Mouse (Mus musculus) skeletal muscle tissue, adult 2 months (tissue): ENCODE measurements around the gene Cggbp1.
A peak's percentile ranks its signal among the peaks of the same experiment; 100 is the strongest.
"Not testable (repeated sequence)": the region's sequence is repeated elsewhere in the genome, so short reads cannot be mapped to it uniquely, and the experiment has no call there.

Source experiments
- DNase-seq: peaks from one replicate; pipeline ENCODE4 v3.0.0-alpha.2; 2012; ENCODE audit warnings: low read depth, low spot score

Gene Cggbp1

DNA sequence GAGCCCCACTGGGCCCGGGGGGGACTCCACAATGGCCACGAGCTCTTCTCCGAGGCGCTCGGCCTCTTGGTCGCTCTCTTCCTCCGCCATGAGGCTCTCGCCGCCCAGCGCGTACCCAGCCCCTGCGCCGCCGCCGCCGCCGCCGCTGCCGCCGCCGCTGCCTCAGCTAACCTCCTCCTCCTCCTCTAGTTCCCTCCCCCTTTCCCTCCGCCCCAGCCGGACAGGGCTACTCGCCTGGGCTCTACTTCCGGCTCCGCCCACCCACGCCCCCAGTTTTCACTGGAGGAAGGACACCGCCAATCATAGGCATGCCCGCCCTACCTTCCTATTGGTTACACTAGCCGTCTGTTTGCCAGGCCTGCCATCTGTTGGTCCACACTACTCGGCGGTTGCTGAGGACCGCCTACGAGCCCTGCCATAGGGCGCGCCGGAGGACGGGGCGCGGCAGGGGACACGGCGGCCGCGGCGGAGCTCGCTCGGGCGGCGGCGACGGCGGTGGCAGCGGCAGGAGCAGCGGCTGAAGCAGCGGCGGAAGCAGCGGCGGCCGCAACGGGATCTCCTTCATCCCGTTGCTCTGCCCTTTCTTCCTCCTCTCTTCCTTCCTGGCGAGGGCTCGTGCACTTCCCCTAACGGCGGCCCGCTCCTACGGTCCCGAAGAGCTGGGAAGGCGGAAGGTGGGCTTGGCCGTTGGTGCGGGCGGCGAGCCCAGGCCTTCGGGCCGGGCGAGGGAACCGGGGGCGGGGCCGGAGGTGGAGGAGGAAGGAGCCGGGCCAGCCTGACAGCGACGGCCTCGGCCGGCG is at the start of gene Cggbp1, which contains the start of gene Zfp654:
Cggbp1 (plus strand) TSS at position 434 of the 800 bp plus-strand sequence.
Zfp654 (minus strand) TSS at position 90 of the 800 bp plus-strand sequence.
- DNase-seq, result peak; percentile 99

DNA sequence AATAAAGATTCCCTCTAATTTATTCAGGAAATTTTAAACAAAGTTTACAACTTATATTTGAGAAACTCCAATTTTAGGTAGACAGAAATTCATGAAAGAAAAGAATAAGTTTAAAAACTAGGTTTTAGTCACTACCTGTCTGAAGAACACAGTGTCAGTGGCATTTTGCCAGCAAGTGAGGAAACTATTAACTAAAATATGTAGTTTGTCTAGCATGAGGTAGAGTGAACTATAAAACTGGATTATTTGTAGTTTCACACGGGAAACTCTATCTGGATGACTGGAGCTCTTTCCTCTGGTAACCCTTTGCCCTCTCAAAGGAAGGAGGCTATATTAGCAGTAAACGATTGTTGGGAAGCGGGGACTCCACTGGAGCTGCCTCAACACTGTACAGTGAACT is 48.8 kb upstream of the Cggbp1 start:
- no peak for DNase-seq

DNA sequence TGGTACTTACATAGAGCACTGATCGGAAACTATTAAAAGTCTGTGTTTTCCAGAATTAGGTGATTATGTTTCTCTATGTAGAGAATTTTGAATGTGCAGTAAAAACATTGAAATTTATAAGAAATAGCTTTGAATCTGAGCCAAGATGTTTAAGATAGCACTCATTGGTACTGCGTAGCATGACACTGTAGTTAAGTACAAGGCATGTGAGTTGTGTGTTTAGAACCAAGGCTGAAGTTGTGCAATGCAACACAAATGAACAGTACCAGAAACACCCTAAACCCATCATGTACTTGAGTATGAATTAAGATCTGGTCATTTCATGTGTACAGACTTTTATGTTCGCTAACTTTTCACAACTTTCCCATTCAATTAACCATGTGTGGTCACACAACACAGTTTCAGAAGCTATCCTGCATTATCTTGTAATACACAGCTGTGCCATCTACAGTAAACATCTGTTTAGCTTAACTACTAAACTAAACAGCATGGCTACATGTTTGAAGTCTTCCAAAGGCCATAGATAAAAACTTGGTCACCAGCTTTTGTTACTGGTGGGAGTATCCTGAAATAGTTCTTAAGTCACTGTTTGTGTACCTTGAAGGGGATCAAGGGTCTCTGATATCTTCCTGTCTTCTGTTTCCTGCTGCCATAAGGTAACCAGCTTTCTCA is 34.6 kb upstream of the Cggbp1 start:
- DNase-seq, result no peak

DNA sequence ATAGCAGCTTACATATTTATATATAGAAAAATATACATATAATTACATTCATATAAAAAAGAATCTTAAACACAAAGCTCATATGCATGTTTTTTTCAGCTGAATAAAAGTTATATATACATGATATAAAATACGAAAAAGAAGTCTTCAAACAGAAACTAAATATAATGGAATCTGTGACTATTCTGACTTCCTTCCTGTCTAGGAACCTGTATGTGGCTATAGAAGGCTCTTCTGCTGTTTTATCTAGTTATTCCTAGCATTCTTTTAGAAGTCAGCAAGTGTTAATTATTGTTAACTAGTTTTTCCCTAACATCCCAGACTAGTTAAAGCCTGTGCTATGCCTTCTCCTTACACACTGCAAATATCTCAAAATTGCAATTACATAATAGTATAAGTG is 27.9 kb upstream of the Cggbp1 start:
- DNase-seq, result no peak

DNA sequence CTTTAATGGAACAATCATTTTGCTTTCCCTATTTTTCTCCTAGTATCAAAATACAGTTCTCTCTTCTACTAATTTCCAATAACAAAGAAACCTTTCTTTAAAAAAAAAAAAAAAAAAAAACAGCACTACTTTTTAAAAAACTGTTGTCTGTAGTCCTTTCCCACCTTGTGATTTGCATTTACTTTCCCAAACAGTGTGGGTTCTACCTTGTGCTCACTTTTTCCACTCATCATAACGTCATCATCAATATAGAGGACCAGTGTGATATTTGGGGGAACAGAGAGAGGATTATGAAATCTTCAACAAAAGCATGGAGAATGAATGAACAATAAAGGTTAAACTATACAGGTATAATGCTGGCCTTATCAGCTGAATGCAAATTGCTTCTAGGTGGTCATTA is 27.3 kb upstream of the Cggbp1 start:
- DNase-seq, result no peak

DNA sequence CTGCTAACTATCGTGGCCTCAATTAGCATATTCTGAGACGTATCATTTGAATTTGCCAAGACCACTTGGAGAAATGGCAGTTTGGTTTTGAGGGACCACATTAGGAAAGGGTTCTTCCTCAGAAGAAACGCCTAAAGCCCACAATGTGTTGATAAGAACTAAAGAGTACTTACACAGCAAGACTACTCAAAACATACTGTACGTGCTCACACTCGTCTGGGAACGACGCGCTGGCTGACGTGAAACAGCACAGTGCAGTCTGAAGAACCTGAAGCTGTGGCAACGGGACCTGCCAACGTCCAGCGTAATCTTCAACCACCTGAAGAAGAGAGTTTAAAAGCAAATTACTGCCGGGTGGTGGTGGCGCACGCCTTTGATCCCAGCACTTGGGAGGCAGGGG is 21.5 kb upstream of the Cggbp1 start:
- DNase-seq, result no peak

DNA sequence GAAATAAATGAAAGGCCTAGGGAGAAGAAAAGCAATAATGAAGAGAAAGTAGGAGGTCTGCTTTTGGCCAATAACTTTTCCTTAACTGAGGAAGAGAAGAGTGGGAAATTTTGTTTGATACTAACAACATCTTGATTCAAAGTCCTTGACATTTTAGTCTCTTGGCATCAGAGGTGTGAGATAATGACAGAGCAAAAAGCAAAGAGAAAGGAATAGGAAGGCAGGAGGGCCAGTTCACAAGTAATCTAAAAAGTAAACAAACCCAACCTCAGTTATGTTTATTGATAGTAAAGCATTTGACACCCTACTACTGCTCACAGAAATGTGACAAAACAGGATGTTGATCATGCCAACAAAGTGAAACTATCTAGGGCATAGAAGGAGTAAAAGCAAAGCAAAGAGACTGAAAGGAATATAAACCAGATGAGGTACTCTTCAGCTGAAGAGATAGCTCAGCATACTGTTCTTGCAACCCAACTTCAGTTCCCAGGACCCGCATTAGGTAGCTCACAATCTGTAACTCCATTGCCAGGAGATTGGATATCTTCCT is 15.7 kb upstream of the Cggbp1 start:
- no peak for DNase-seq

DNA sequence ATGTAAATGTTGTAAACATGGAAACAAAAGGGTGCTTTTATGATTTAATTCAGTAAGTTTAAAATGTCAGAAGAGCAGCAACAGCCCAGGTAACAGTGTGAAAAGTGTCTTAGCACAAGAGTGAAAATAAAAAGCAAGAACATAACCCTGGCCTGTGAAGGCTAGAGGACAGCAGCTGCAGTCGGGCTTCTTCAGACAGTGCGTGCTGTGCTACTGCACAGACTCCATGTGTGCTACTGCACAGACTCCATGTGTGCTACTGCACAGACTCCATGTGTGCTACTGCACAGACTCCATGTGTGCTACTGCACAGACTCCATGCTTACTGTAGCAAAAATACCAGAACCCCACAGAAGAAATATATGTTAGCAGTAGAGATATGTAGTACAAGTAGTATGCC is 15.1 kb upstream of the Cggbp1 start:
- no peak for DNase-seq

DNA sequence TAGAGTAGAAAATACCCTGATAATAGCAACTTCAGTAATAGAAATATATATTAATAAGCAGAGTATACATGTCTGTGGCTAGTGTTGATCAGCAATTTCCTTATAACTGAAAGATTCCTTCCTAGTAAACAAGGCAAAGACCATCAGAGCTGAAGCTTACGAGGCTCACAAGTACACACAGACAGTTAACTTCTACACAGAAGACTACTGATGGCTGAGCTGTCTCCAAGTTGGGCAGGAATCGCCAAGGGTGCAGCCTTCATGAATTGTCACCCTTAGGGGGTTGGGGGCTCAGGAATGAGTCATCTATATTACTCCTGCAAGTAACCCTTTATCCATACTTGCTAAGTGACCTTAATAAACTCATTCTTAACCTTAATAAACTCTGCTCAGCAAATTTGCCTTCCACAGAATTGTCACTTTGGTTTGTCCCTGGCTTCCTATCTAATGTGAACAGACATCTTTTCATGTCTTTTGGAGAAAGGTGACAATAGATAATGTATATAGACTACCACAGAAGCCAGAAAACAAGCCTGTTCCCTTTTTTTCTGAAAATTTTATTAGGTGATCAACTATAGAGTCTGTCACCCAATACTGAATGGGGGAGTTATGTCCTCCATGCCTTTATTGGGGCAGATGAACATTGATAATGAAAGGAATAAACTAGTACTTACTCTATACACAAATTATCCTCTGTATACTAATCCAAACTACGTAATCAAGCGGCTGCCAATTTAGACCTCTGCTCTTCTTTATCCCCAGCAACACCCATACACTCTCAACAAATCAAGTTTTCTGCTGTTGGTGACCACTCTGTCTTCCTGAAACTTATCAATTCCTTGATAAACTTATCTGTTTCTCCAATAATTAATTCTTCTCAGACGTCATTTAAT is 10.1 kb upstream of the Cggbp1 start:
- no peak for DNase-seq

DNA sequence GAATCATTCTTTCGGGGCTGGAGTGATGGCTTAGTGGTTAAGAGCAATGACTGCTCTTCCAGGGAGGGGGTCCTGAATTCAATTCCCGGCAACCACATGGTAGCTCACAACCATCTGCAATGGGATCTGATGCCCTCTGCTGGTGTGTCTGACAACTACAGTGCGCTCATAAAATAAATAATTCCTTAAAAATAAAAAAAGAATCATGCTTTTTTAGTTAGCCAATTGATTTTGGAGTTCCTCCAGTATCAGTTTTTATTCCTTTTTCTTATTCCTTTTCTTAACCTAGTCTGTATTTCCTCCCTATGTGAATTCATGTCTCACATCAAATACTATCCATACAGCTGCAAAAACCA is 9.4 kb upstream of the Cggbp1 start:
- no peak for DNase-seq

DNA sequence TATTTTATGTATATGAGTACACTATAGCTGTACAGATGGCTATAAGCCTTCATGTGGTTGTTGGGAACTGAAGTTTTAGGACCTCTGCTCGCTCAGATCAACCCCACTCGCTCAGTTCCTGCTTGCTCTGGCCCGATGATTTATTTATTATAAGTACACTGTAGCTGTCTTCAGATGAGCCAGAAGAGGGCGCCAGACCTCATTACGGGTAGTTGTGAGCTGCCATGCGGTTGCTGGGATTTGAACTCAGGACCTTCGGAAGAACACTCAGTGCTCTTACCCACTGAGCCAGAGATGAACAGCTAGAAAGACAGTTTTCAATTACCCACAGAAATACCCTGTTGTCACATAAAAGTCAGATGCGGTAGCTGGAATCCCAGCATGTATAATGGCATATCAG is 5.8 kb upstream of the Cggbp1 start:
- DNase-seq, result no peak

DNA sequence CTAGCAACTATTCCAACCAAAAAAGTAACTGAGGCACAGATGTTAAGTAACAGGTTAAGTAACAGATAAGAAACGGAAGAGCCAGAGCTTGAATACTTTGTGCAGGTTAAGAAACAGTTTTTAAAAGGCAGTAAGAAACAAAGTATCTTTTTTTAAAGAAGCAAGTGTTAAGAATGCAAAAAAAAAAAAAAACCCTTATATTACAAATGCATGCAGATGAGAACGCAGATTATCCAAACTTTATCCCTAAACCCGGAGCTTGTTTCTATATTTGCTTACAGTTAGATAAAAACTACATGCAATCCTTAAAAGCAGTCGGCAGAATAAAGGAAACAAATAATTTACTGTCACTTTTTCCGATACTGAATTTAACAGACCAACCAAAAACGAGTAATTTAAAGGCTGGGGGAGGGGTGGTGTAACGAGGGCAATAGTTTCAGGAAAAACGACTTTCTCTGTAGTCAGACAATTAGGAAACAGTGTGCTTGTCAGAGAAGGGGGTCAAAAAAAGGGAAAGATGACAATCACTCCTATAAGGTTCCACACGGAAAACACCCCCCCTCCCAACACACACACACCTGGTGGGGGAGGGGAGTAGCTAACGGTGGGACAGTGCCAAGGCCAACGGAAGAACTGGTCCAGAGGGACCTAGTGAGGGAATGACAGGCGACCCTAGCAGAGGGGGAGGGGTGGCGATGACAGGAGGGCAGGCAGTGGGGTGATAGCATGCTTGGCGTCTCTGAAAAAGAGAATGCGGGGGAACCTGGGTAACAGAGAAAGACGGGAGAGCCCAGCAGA is 1.3 kb upstream of the Cggbp1 start:
- DNase-seq, result peak; percentile 13

DNA sequence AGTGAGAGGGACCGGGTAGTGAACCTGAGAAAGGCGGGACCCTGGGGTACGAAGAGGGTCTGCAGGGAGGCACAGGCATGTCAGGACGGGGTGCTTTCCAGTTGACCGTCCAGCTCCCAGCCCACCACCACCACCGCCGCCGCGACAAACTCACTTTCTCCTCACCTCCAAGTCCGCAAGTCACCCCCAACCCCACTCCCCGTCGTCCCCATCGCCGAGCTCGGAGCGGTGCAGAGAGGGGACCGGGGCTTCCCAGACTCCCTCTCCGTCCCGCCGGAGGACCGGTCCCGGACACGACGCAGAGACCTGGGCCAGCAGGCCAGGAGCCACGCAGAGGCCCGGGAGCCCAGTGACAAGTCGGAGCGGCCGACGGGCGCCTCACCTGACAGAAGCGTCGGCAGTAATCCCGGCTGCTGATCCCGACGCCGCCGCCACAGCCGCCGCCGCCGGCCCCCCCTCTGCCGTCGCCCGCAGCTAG is 672 bp upstream of the Cggbp1 start:
- DNase-seq, result peak; percentile 54

DNA sequence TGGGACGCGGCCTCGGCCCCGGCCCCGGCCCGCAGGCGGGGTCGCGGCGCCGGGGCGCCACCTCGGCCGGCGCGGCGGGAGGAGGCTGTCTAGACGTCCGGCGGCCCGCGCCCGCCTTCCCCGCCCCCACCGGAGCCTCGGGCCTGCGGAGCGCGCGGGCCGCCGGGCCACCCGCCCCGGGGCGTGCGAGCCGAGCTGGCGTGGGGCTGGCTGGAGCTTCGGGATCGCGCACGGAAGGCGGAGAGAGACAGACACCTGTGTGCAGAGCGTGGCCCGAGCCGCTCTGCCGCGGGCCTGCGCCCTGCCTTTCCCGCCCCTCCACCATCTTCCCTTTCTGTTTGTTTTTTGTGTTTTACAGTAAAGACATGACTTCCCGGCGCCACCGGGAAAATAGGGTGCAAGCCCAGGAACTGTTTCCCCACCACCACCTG is 660 bp downstream of the Cggbp1 start:
- DNase-seq, result peak; percentile 11

DNA sequence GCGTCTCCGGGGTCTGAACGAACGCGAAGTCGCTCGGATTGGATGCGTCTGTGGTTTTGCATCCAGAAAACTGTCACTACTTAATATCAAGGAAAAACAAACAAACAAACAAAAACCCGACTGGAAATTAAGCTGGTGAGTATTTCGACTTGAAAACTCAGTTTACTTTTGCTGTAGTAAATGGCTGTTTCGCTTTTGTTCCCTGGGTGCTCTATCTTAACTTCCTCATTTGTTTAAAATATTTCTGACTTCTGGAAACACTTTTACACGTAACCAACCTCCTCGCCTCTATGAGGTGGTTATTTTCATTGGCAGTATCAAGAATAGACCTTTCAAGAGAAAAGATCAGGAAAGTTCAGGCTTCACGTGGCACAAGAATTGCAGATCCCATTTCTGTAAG is 1.1 kb downstream of the Cggbp1 start:
- DNase-seq, result no peak

DNA sequence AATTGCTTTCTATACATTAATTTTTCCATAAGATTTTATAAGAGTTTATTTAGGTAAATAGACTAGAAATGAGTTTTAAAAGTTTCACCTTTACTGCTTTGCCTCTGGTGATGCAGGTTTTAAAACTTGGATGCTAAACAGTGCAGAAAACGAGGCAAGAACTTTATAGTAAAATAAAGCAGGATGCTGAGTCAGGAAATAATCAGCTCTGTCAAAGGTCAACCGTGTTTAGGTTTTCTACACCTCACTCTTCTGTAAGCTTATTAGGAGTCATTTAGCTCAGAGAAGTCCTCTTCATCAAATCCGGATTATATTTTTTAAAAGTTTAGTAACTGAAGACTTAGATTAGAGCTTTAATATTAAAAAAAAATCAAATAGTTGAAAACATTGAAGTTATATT is 5.2 kb downstream of the Cggbp1 start:
- no peak for DNase-seq

DNA sequence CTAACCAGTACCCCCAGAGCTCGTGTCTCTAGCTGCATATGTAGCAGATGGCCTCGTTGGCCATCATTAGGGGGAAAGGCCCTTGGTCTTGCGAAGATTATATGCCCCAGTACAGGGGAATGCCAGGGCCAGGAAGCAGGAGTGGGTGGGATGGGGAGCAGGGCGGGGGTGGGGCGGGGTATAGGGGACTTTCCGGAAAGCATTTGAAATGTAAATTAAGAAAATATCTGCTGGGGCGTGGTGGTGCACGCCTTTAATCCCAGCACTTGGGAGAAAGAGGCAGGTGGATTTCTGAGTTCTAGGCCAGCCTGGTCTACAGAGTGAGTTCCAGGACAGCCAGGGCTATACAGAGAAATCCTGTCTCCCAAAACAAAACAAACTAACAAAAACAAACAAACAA is 14.0 kb downstream of the Cggbp1 start:
- DNase-seq, result not testable (repeated sequence)

DNA sequence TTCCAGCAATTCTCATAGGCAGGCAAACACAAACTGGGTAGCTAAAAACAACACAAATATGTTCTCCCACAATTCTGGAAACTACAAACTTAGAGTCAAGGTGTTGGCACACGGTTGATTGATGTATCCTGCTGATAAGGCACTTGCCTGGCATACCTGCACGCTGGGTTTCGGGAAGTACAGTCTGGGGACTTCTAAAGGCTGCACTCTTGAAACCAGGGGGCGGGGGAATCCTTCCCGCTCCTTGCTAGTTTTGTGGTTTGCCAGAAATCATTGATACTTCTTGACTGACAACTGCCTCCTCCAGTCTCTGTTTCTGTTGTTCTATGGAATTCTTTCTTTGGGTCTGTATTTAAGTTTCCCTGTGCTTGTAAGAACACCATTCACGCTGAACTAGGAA is 16.8 kb downstream of the Cggbp1 start:
- no peak for DNase-seq

DNA sequence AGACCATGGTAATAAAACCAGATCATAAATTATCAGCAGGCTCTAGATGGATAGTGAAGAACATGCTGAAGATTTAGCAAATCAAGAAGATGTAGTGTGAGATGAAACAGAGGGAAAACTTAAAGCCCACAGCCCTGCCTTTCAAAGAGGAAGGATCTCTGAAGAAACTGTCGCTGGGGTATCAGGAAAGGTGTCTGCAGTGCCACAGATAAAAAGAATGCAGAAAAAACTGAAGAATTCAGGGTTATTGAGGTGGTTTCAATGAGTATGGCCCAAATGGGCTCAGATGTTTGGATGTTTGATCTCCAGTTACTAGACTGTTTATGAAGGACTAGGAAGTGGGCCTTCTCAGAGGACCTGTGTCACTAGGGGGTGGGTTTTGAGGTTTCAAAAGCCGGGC is 17.8 kb downstream of the Cggbp1 start:
- DNase-seq, result no peak

DNA sequence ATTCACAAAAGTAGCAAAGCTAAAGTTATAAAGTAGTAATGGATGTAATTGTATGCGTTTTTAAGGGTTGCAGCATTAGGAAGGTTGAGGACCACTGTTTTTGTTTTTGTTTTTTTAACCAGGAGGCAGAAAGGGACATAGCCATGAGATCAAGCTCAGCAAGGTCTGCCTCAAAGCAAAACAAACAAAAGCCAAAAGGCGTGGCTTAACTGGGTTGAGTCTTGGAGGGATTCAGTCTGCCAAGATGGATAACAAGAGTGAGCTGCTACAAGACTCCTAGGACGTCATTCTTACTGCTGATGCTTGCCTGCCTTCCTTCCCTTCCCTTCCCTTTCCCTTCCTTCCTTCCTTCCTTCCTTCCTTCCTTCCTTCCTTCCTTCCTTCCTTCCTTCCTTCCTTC is 20.5 kb downstream of the Cggbp1 start:
- DNase-seq, result no peak

DNA sequence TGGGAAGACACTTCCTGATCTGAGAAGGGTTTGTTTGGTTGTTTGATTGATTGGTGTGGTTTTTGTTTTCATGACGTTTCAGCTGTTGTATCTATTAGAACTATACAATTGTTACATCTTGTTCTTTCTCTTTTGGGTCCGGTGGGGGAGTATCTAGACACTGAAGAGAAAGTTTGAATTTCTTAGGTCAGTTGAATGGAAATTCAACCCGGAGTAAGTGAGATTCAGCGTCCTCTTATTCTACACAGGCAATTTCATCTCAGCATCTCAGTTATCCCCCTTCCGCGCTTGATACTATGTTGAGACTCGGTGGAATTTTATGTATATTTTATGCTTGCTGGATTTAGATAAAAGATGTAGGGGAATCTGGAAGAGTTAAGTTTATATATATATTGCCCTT is 21.0 kb downstream of the Cggbp1 start:
- DNase-seq, result no peak
